Mouse (Mus musculus) ovary, adult 10 weeks (tissue): Measurements from ENCODE around the gene Cd99l2. TPM values are rescaled to one million over a fixed set of nuclear protein-coding genes. Genes with fewer than 3 reads are reported as not detected.

ENCODE experiments used
- polyA plus RNA-seq: library from polyadenylated mRNA; stranded (reverse); fragments of 350-450 nt; fragmentation: Illumina TruSeq; extraction: RNeasy Lipid Tissue Mini Kit (QIAGEN cat#74804); gene quantifications from one replicate; pipeline ENCODE4 v1.2.3, GENCODE M21; 2014

Cd99l2 gene
- polyA plus RNA-seq: 30.3 TPM

GRCm38 (mm10) chrX:71492634-71493278 lies at the start of gene Cd99l2:
TSS of gene Cd99l2 (minus strand) at chrX:71492849.

Other genes starting within 250 kb of the Cd99l2 start
- gene Mtmr1, start 128.1 kb downstream of the Cd99l2 start, polyA plus RNA-seq: 46.0 TPM
- 333 TPM for gene Hmgb3, start 63.1 kb upstream of the Cd99l2 start, polyA plus RNA-seq
- gene Gpr50, start 170.8 kb upstream of the Cd99l2 start, polyA plus RNA-seq: 0.37 TPM